8 mouse cellular contexts compared by ENCODE assay signal in genomic region chr12:54697003-54697597, GRCm38 (mm10). TPM values are rescaled to one million over a fixed set of nuclear protein-coding genes. Genes with fewer than 3 reads are reported as not detected.
DNase-seq lines count a peak whose midpoint lies in the region; ATAC-seq and TF ChIP-seq lines count a peak whose summit lies in the region.

No protein-coding gene starts in this region.

- no peaks in the 10 kb centered on the region for H3K27me3 ChIP-seq in kidney, adult 2 months (replicated peaks; ENCODE audit: control insufficient read depth, insufficient read depth, low read length)

- no peak overlapping the region for H3K27ac ChIP-seq in embryonic fibroblast, embryonic 13.5 days (ENCODE audit: insufficient read depth, low read length)
- H3K27ac ChIP-seq in kidney, adult 2 months (ENCODE audit: insufficient read depth, low read depth, low read length): 0 out of 2 replicates have a peak overlapping the region, but pooled peaks have one; percentile 26

- no peaks in the 10 kb centered on the region for H3K36me3 ChIP-seq in kidney, adult 2 months (ENCODE audit: control insufficient read depth, insufficient read depth, low read length)

- WGBS in kidney, adult 2 months: 4% methylated on average over 7 of the region's 7 CpGs

- peak; percentile 16 to 42 for DNase-seq in heart, adult 18-20 months
- no peak for DNase-seq in heart, postnatal 25 days (ENCODE audit: low spot score)
- peak; percentile 98 for DNase-seq in MEL-GATA-1-ER (ENCODE audit: extremely low read depth, low read depth)
- no peak for DNase-seq in kidney, adult 2 months
- peak; percentile 53 for DNase-seq in testis, postnatal 14 days (ENCODE audit: low spot score)

- peak; percentile 90 for TF ChIP-seq POLR2A in embryonic fibroblast, embryonic 13.5 days (IDR thresholded peaks at IDR 0.05; ENCODE audit: low read depth, low read length)
- no peak for TF ChIP-seq POLR2A in kidney, adult 2 months (IDR thresholded peaks at IDR 0.05; ENCODE audit: low read depth, low read length)

- ATAC-seq in megakaryocyte-erythroid progenitor cell, adult 5-6 weeks (replicated peaks; ENCODE audit: low FRiP score, low TSS enrichment, poor library complexity, severe bottlenecking): peak; percentile 56
- ATAC-seq in activated CD4-positive, CD25-positive, alpha-beta regulatory T cell, adult 4 months: no peak

- intact Hi-C loops in heart, postnatal 25 days (cut with DNase I): loop anchor here (10.0 kb wide), 1 partner anchor 1158 kb away; no protein-coding TSS in a partner anchor

- TF ChIP-seq CTCF in embryonic fibroblast, embryonic 13.5 days (IDR thresholded peaks at IDR 0.05; ENCODE audit: borderline replicate concordance, insufficient read depth, low read length): no peak
- no peak for TF ChIP-seq CTCF in kidney, adult 2 months (conservative IDR thresholded peaks at IDR 0.05; ENCODE audit: insufficient read depth, insufficient read length, low read depth, low read length)

- peaks cover 2% of the 10 kb centered on the region for H3K4me1 ChIP-seq in embryonic fibroblast, embryonic 13.5 days (ENCODE audit: control insufficient read depth, insufficient read depth, low read length)
- no peaks in the 10 kb centered on the region for H3K4me1 ChIP-seq in kidney, adult 2 months (ENCODE audit: control insufficient read depth, insufficient read depth, low read length)

- H3K4me3 ChIP-seq in embryonic fibroblast, embryonic 13.5 days (ENCODE audit: insufficient read depth, low read length): no peak overlapping the region
- H3K4me3 ChIP-seq in kidney, adult 2 months (ENCODE audit: insufficient read depth, low read depth, low read length): no peak overlapping the region

RNA-seq across cellular contexts. Expression of gene Eapp, which starts 1.4 kb away (rescaled TPM):
- total RNA-seq in heart, adult 18-20 months (2021): 10 to 100 TPM; 25.1 to 27.3 TPM
- total RNA-seq in heart, postnatal 25 days (2021): 10 to 100 TPM; 25.7 to 28.3 TPM
- 43.6 and 53.1 TPM in 2 replicates for polyA plus RNA-seq in embryonic fibroblast, embryonic 13.5 days (2011; ENCODE audit: insufficient read length, low read depth, missing spikeins)
- 9.1 and 21.0 TPM in 2 replicates for polyA plus RNA-seq in kidney, adult 2 months (2012; rRNA removed)
- 34.3 and 65.4 TPM in 2 replicates for total RNA-seq in megakaryocyte-erythroid progenitor cell, adult 5-6 weeks (2014; fragmentation: Nextera tagmentation)
- total RNA-seq in megakaryocyte-erythroid progenitor cell, adult 5-6 weeks (2017): 71.3 and 79.8 TPM in 2 replicates
- 100 to 1,000 TPM; 103 to 138 TPM for polyA plus RNA-seq in activated CD4-positive, CD25-positive, alpha-beta regulatory T cell, adult 4 months (2017; shearing (Covaris generic))

RNA-seq across cellular contexts. Expression of gene Sptssa, which starts 40.7 kb away (rescaled TPM):
- 10 to 100 TPM; 32.0 to 32.6 TPM for total RNA-seq in heart, adult 18-20 months (2021)
- 10 to 100 TPM; 34.2 to 35.2 TPM for total RNA-seq in heart, postnatal 25 days (2021)
- polyA plus RNA-seq in embryonic fibroblast, embryonic 13.5 days (2011; ENCODE audit: insufficient read length, low read depth, missing spikeins): 59.2 and 68.0 TPM in 2 replicates
- 70.5 and 80.1 TPM in 2 replicates for polyA plus RNA-seq in kidney, adult 2 months (2012; rRNA removed)
- total RNA-seq in megakaryocyte-erythroid progenitor cell, adult 5-6 weeks (2014; fragmentation: Nextera tagmentation): 99.0 and 120 TPM in 2 replicates
- 133 and 170 TPM in 2 replicates for total RNA-seq in megakaryocyte-erythroid progenitor cell, adult 5-6 weeks (2017)
- 100 to 1,000 TPM; 207 to 223 TPM for polyA plus RNA-seq in activated CD4-positive, CD25-positive, alpha-beta regulatory T cell, adult 4 months (2017; shearing (Covaris generic))

Comparison
In these comparisons a context has a peak if more than half of its experiments do, and no peak if none do; other contexts are left out.
1. DNase-seq: peak in heart, adult 18-20 months (2 of 2), MEL-GATA-1-ER (single experiment) and testis, postnatal 14 days (single experiment); none in heart, postnatal 25 days (single experiment) and kidney, adult 2 months (single experiment).